Mouse (Mus musculus): Measurements from ENCODE around the gene Gtpbp2.

DNA sequence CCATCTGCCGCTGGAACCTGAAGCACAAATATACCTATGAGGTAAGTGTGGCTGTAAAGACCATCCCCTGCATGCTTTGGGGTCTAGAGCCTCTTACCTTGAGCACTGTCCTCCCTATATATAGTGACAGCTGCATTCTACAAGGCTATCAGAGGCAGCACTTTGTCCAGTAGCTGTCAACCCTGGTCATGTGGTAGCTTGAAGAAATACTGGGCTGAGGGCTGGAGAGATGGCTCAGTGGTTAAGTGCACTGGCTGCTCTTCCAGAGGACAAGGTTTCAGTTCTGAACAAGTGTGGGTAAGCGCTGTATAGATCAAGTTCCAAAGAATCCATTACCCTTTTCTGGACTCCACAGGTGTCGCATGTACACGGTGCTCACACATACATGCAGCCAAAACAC, 38.0 kb upstream of the Gtpbp2 start:
- TF ChIP-seq POLR2A (IDR thresholded peaks at IDR 0.05; ENCODE audit: insufficient read length, low read depth) (no peak), CEBPB (IDR thresholded peaks at IDR 0.05; ENCODE audit: insufficient read depth, poor library complexity, severe bottlenecking) (no peak), MAX (IDR thresholded peaks at IDR 0.05; ENCODE audit: low read depth) (no peak), TCF12 (IDR thresholded peaks at IDR 0.05; ENCODE audit: insufficient read depth, poor library complexity, severe bottlenecking) (no peak)

All from myocyte (in vitro differentiated cells).